Mouse (Mus musculus) stomach, postnatal 0 days (tissue): ENCODE results near the gene Pakap. TPM values are rescaled to one million over a fixed set of nuclear protein-coding genes. Genes with fewer than 3 reads are reported as not detected.

ENCODE experiments used
- ATAC-seq: fragments of 200-750 bp; cut with Nextera tagmentation; 2 replicates; pipeline ENCODE4 v1.8.0; 2017; ENCODE audit not compliant: low FRiP score, low TSS enrichment
- DNase-seq: peaks from one replicate; pipeline ENCODE4 v3.0.0-alpha.2; 2016; ENCODE audit warnings: low spot score
- H3K27ac ChIP-seq: fragments of 300-500 bp; sonication (generic); replicated peaks from 2 replicates; pipeline ENCODE4 v1.5.1; 2014; ENCODE audit warnings: mild to moderate bottlenecking, control low read depth
- H3K27me3 ChIP-seq: fragments of 300-500 bp; sonication (generic); 2 replicates; pipeline ENCODE4 v1.6.1; 2014; ENCODE audit warnings: low read length; ENCODE audit not compliant: control insufficient read depth, insufficient read depth
- H3K36me3 ChIP-seq: fragments of 300-500 bp; sonication (generic); 2 replicates; pipeline ENCODE4 v1.6.1; 2014; ENCODE audit warnings: low read length, mixed read lengths; ENCODE audit not compliant: control insufficient read depth, insufficient read depth
- H3K4me1 ChIP-seq: fragments of 300-500 bp; sonication (generic); replicated peaks from 2 replicates; pipeline ENCODE4 v1.6.1; 2014; ENCODE audit warnings: antibody characterized with exemption; ENCODE audit not compliant: control insufficient read depth, insufficient read depth
- H3K4me2 ChIP-seq: fragments of 300-500 bp; sonication (generic); replicated peaks from 2 replicates; pipeline ENCODE4 v1.6.1; 2014; ENCODE audit warnings: low read depth, mild to moderate bottlenecking, control low read depth, moderate library complexity
- H3K4me3 ChIP-seq: fragments of 300-500 bp; sonication (generic); 2 replicates; pipeline ENCODE4 v1.5.1; 2014; ENCODE audit warnings: low read depth, low read length, control low read depth
- H3K9ac ChIP-seq: fragments of 300-500 bp; sonication (generic); 2 replicates; pipeline ENCODE4 v1.6.1; 2014; ENCODE audit warnings: mild to moderate bottlenecking, low read length, control low read depth, mixed read lengths
- H3K9me3 ChIP-seq: fragments of 300-500 bp; sonication (generic); 2 replicates; pipeline ENCODE4 v1.6.1; 2016; ENCODE audit warnings: low read length; ENCODE audit not compliant: control insufficient read depth
- CTCF ChIP-seq: IDR thresholded peaks from 2 replicates; pipeline ENCODE4 v1.5.1; 2016; ENCODE audit warnings: antibody characterized with exemption, low read depth, mild to moderate bottlenecking, moderate library complexity
- EP300 ChIP-seq: optimal IDR thresholded peaks from 2 replicates; pipeline ENCODE3; 2016; ENCODE audit warnings: antibody characterized with exemption
- WGBS: fragments of 180-500 bp; shearing (Covaris S2); extraction: QIAGEN DNeasy Blood & Tissue Kit; methylation state at CpG from one replicate; pipeline ENCODE4 v1.1.7; 2014; 5-methylcytosine and 5-hydroxymethylcytosine counted together
- polyA plus RNA-seq: library from polyadenylated mRNA; unstranded; fragments of >200 nt; fragmentation: Nextera tagmentation; extraction: Ambion mirVana; gene quantifications from 2 replicates; pipeline ENCODE4 v1.2.1, GENCODE M21; 2015

The Pakap gene
- polyA plus RNA-seq, 1 experiment from 2014 or later = 12.2 TPM

DNA sequence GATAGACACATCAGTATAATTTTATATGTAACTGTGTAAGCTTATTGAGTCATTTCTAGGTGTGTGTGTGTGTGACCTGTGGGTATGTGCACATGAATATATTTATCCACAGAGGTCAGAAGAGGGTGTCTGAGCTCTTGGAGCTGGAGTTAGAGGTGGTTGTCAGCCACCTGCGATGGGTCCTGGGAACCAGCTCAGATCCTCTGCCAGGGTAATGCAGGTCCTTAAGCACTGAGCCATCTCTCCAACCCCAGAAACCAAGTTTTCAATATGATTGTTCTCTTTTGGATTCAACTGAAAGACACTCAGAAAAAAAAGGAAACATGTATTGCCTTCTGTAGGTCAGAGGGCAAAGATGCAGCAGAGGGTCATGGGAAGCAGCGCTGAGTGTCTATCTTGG lies 114.4 kb downstream of the Pakap start:
- WGBS = 90% methylated on average over 2 of the region's 2 CpGs
- Histone ChIP-seq H3K27ac (no peak overlapping the region), H3K4me3 (no peak overlapping the region), H3K4me2 (no peak overlapping the region), H3K27me3 (no peaks in the 10 kb centered on the region), H3K36me3 (no peaks in the 10 kb centered on the region), H3K9ac (no peak overlapping the region), H3K4me1 (no peaks in the 10 kb centered on the region), H3K9me3 (no peaks in the 10 kb centered on the region)
- TF ChIP-seq EP300 (no peak), CTCF (no peak)
- DNase-seq = no peak
- ATAC-seq = no peak

DNA sequence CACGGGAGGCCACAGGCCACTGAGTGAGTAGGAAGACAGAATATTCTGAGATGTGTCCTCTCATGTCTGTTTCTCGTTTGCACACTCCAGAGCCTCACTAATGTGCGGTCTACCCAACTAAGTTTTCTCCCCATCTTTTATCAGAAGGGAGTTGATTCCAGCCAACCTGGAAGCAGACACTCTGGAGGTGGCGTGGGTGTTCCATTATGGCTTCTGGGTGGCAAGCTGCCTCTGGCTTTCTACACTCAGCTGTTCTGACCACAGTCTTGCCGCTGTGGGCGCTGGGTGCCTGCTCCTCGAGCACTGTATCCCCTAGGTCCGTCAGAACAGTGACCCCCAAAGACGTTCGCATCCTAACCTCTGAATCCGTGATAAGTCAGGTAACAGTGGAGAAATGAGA lies 115.0 kb downstream of the Pakap start:
- Histone ChIP-seq H3K9me3 (no peaks in the 10 kb centered on the region), H3K9ac (no peak overlapping the region), H3K4me2 (no peak overlapping the region), H3K4me3 (no peak overlapping the region), H3K27me3 (no peaks in the 10 kb centered on the region), H3K36me3 (no peaks in the 10 kb centered on the region), H3K4me1 (no peaks in the 10 kb centered on the region), H3K27ac (no peak overlapping the region)
- WGBS = 84% methylated on average over 11 of the region's 11 CpGs
- no peak for DNase-seq
- ATAC-seq = no peak
- TF ChIP-seq CTCF (no peak), EP300 (no peak)

DNA sequence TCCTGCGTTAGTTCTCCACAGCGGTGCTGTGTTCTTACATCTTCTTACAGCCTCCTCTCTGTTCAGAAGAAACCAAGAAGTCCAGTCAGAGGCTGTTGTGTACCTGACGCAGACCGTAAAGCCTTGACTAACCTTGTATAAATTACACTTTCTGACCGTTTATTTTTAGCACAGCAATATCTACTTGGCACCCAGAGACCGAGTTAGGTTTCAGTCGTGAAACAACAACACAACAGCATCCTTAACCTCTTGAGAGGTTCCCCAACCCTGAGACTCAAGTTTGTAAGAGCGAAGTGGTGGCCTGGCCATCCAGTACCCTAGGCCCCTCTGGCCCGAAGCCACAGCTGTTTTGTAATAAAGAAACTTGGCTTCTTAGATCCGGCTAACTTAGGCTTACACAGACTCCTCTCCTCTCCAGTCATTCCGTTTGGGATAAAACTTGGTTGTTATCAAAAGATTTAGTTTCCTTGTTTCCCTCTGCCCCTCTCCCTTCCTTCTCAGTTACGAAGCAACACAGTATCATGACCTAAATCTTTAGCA lies 116.8 kb downstream of the Pakap start:
- no peaks in the 10 kb centered on the region for H3K4me1 ChIP-seq
- H3K36me3 ChIP-seq = no peaks in the 10 kb centered on the region
- H3K4me2 ChIP-seq = no peak overlapping the region
- no peak for ATAC-seq
- peak overlapping the region; percentile 23; the same call in 1 of the 2 replicates for H3K9ac ChIP-seq
- no peaks in the 10 kb centered on the region for H3K9me3 ChIP-seq
- H3K27me3 ChIP-seq = no peaks in the 10 kb centered on the region
- TF ChIP-seq CTCF (no peak), EP300 (no peak)
- DNase-seq = no peak
- no peak overlapping the region for H3K27ac ChIP-seq
- WGBS = 65% methylated on average over 12 of the region's 12 CpGs
- H3K4me3 ChIP-seq = no peak overlapping the region

DNA sequence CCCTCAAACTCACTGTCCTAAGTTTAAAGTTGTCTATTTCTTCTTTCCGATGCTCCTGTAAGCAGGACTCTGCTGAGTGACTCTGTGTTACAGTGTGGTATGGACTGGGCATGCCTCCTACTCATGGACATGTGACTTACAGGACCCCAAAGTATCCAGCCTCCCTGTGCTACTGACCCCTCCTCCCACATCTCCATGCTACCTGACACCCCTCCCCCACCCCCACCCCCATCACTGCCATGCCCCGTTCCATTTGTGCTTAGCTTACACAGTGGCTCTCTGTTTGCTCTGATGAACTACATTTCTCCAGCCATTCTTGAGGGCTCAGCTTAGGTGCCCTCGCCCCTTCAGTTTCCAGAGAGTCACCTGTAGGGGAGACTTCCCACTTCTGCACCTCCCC lies 118.8 kb downstream of the Pakap start:
- no peak overlapping the region for H3K4me2 ChIP-seq
- TF ChIP-seq CTCF (no peak), EP300 (no peak)
- WGBS = 58% methylated on average over 3 of the region's 3 CpGs
- no peak overlapping the region for H3K27ac ChIP-seq
- DNase-seq = no peak
- no peaks in the 10 kb centered on the region for H3K9me3 ChIP-seq
- H3K4me3 ChIP-seq = no peak overlapping the region
- H3K9ac ChIP-seq = no peak overlapping the region
- no peaks in the 10 kb centered on the region for H3K36me3 ChIP-seq
- no peaks in the 10 kb centered on the region for H3K4me1 ChIP-seq
- no peaks in the 10 kb centered on the region for H3K27me3 ChIP-seq
- no peak for ATAC-seq

DNA sequence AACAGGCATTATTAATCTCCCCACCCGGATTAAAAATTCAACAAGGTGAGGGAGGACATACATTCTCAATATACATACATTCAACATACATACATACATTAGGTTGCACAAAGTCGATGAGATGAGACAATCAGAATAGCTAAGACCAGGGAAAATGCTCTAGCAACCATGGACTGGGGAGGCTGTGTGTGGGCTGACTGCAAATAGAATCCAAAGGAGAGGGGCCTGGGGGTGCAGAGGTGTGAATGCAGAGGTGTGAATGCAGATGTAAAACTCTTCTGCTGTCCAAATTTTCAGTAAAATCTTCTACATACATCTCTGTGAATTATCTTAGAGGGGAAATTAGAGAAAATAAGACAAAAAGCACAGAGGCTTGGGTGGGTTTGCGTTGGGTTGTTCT lies 119.6 kb downstream of the Pakap start:
- ATAC-seq = no peak
- H3K27ac ChIP-seq = no peak overlapping the region
- H3K9ac ChIP-seq = no peak overlapping the region
- H3K9me3 ChIP-seq = no peaks in the 10 kb centered on the region
- no peaks in the 10 kb centered on the region for H3K4me1 ChIP-seq
- WGBS = 79% methylated on average over 3 of the region's 3 CpGs
- TF ChIP-seq CTCF (no peak), EP300 (no peak)
- no peaks in the 10 kb centered on the region for H3K27me3 ChIP-seq
- H3K4me3 ChIP-seq = no peak overlapping the region
- H3K4me2 ChIP-seq = no peak overlapping the region
- DNase-seq = no peak
- no peaks in the 10 kb centered on the region for H3K36me3 ChIP-seq

DNA sequence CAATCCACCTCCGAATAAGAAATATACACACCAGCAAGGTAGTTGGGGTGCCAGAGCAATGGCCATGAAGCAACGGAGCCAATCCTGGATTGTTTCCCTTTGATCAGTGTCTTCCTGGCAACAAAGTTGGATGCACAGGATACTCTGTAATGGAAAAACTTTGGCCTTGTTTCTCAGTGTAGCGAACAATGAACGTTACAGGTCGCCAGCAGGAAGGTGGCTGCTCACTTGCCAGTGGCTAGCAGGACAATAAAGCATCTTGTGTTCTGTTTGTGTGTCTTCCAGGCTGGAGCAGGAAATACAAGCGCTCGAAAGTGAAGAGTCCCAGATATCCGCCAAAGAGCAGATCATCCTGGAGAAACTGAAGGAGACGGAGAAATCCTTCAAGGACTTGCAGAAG lies 120.2 kb downstream of the Pakap start:
- no peak overlapping the region for H3K4me3 ChIP-seq
- TF ChIP-seq CTCF (no peak), EP300 (no peak)

More for the DNA sequence above, 120.2 kb downstream of the Pakap start:
- Histone ChIP-seq H3K9ac (no peak overlapping the region), H3K36me3 (no peaks in the 10 kb centered on the region), H3K4me1 (no peaks in the 10 kb centered on the region), H3K27ac (no peak overlapping the region), H3K9me3 (no peaks in the 10 kb centered on the region), H3K4me2 (no peak overlapping the region), H3K27me3 (no peaks in the 10 kb centered on the region)
- no peak for ATAC-seq
- DNase-seq = no peak
- WGBS = 77% methylated on average over 9 of the region's 9 CpGs
